Mouse (Mus musculus): Measurements from ENCODE around the gene Antxr1. TPM values are rescaled to one million over a fixed set of nuclear protein-coding genes. Genes with fewer than 3 reads are reported as not detected.
A peak's percentile ranks its signal among the peaks of the same experiment; 100 is the strongest.

Gene Antxr1
- polyA plus RNA-seq, 1 experiment from 2014 or later: 7.7 TPM

DNA sequence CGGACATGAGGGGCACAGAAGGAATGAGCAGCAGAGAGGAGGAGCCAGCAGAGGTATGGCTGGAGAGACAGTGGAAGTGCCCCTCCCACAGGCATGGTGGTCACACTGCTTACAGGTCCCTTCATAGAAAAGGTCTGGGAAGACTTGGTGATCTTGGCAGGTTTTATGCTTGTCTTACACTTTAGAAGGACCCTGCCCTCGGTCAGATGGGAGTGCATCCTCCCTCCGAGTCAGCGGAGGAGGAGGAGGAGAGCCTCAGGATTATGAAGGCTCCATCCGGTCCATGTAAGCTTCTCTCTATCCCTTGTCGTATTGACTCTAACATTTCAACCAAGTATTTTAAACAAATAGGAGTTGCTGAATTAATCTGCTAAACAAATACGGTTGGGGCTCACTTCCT lies 65.7 kb downstream of the Antxr1 start:
- Histone ChIP-seq H3K36me3 (ENCODE audit: control insufficient read depth, insufficient read depth, low read length) (peaks cover 3% of the 10 kb centered on the region; the same call in 1 of the 2 replicates), H3K27ac (ENCODE audit: low read depth, low read length) (peak overlapping the region; percentile 7; the same call in 1 of the 2 replicates), H3K9ac (ENCODE audit: low read depth, low read length) (no peak overlapping the region), H3K4me3 (ENCODE audit: low read length) (no peak overlapping the region), H3K4me2 (replicated peaks; ENCODE audit: low read depth, low read length) (no peak overlapping the region; the same call in 1 of the 2 replicates), H3K4me1 (ENCODE audit: control insufficient read depth, insufficient read depth, low read length) (peaks cover 26% of the 10 kb centered on the region; the same call in 1 of the 2 replicates), H3K27me3 (ENCODE audit: control insufficient read depth, insufficient read depth, low read length) (no peaks in the 10 kb centered on the region), H3K9me3 (ENCODE audit: control insufficient read depth, low read length) (peaks cover 6% of the 10 kb centered on the region)
- ATAC-seq (ENCODE audit: low FRiP score, low TSS enrichment): peak; percentile 67; the same call in 1 of the 2 replicates
- 42% methylated on average over 7 of the region's 7 CpGs for WGBS

DNA sequence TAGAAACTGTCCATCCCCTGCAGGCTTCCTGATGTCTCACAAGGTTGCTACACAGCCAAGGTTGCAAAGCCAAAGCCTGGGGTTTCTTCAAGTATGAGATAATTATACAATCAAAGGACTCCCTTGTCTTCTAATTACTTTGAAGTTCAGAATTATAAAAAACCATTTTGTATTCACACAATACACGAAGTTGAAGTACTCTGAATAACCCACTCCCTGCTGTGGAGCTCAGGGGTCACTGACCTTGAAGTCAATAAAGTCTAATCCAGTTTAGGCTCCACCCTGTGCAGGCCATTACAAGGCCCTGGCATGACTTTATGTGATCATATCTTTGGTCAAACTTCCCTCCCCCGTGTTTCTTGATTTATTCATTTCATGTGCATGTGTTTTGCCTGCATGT lies 73.0 kb downstream of the Antxr1 start:
- Histone ChIP-seq H3K36me3 (ENCODE audit: control insufficient read depth, insufficient read depth, low read length) (no peaks in the 10 kb centered on the region), H3K27ac (ENCODE audit: low read depth, low read length) (no peak overlapping the region), H3K4me2 (replicated peaks; ENCODE audit: low read depth, low read length) (no peak overlapping the region), H3K27me3 (ENCODE audit: control insufficient read depth, insufficient read depth, low read length) (no peaks in the 10 kb centered on the region), H3K4me1 (ENCODE audit: control insufficient read depth, insufficient read depth, low read length) (peaks cover 4% of the 10 kb centered on the region; the same call in 1 of the 2 replicates), H3K9ac (ENCODE audit: low read depth, low read length) (no peak overlapping the region), H3K4me3 (ENCODE audit: low read length) (no peak overlapping the region), H3K9me3 (ENCODE audit: control insufficient read depth, low read length) (no peaks in the 10 kb centered on the region)
- no peak for ATAC-seq (ENCODE audit: low FRiP score, low TSS enrichment)
- WGBS: 55% methylated on average over 2 of the region's 2 CpGs

DNA sequence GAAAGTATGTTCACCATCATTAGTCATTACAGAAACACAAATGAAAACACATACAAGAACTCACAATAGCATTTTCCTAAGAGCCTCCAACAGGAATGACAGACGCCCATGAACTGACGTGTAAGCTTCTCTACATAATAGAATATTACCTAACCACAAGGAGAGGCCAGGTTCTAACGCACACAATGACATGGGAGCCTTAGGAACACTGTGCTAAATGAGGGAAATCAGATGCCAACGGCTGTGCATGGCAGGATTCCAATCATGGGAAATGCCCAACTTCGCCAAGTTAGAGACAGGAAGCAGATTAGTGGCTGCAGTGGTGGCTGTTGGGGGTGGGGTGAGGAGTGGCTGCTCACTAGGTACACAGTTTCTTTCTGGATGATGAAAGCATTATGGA lies 76.6 kb downstream of the Antxr1 start:
- Histone ChIP-seq H3K4me1 (ENCODE audit: control insufficient read depth, insufficient read depth, low read length) (peaks cover 4% of the 10 kb centered on the region; the same call in 1 of the 2 replicates), H3K4me3 (ENCODE audit: low read length) (no peak overlapping the region), H3K27ac (ENCODE audit: low read depth, low read length) (no peak overlapping the region), H3K36me3 (ENCODE audit: control insufficient read depth, insufficient read depth, low read length) (no peaks in the 10 kb centered on the region; the same call in 1 of the 2 replicates), H3K9ac (ENCODE audit: low read depth, low read length) (no peak overlapping the region), H3K9me3 (ENCODE audit: control insufficient read depth, low read length) (no peaks in the 10 kb centered on the region), H3K27me3 (ENCODE audit: control insufficient read depth, insufficient read depth, low read length) (no peaks in the 10 kb centered on the region), H3K4me2 (replicated peaks; ENCODE audit: low read depth, low read length) (no peak overlapping the region)
- no peak for ATAC-seq (ENCODE audit: low FRiP score, low TSS enrichment)
- 72% methylated on average over 5 of the region's 5 CpGs for WGBS

DNA sequence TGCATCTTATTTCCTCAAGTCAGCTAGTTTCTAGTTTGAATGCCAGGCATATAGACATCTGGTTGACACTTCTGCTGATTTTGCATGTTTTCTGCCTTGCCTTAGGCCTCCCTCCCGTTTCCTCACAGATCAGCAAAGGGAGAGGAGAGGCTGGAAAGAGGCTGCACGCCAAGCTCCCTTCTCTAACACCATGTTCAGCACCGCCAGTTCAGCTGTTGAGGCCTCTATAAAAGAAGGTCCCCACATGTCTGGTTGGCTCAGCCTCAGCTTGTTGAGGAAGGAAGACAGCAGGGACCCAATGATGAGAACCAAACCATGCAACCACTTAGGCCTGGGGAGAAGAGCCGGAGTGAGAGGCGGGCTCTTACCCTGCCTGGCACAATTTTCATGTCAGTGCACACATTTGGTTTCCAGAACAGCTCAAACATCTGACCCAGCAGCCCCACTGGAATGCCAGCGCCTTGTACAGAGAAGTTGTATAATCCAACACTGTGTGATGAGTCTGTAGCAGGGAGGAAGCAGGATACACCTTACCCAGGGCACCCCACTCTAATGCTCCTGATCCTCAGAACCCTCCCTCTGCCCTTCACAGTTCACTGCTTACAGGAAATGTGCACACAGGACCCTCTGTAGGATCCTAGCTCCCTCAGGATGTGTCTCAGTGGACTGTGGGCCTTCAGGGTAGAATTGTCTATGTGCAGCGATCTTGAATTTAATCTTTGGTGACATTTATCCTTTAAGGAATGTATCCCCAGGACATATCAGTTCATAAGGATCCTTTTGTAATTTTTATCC lies 77.4 kb downstream of the Antxr1 start:
- Histone ChIP-seq H3K9me3 (ENCODE audit: control insufficient read depth, low read length) (no peaks in the 10 kb centered on the region), H3K4me1 (ENCODE audit: control insufficient read depth, insufficient read depth, low read length) (peaks cover 4% of the 10 kb centered on the region; the same call in 1 of the 2 replicates), H3K9ac (ENCODE audit: low read depth, low read length) (no peak overlapping the region), H3K27ac (ENCODE audit: low read depth, low read length) (peak overlapping the region; percentile 7; the same call in 1 of the 2 replicates), H3K4me2 (replicated peaks; ENCODE audit: low read depth, low read length) (no peak overlapping the region), H3K36me3 (ENCODE audit: control insufficient read depth, insufficient read depth, low read length) (no peaks in the 10 kb centered on the region; the same call in 1 of the 2 replicates), H3K4me3 (ENCODE audit: low read length) (no peak overlapping the region), H3K27me3 (ENCODE audit: control insufficient read depth, insufficient read depth, low read length) (no peaks in the 10 kb centered on the region)
- ATAC-seq (ENCODE audit: low FRiP score, low TSS enrichment): no peak
- WGBS: 70% methylated on average over 7 of the region's 7 CpGs

DNA sequence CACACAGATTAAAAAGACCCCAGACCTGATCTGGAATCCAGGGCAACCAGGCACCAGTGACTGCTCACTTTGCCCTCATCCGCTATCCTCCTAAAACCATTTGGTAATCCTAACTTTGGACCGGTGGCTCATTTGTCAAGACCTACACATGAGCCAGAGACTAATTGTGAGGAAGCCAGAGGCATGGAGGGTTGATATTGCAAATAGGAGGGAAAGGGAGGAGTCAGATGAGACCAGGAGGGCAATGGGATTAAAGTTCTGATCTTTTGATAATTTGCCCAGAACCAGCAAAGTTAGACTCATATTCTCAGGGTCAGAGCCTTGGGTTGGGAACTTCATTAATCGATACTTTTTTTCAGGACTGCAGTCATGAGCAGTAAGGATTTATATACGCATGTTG lies 78.2 kb downstream of the Antxr1 start:
- Histone ChIP-seq H3K27me3 (ENCODE audit: control insufficient read depth, insufficient read depth, low read length) (no peaks in the 10 kb centered on the region), H3K9ac (ENCODE audit: low read depth, low read length) (no peak overlapping the region), H3K36me3 (ENCODE audit: control insufficient read depth, insufficient read depth, low read length) (no peaks in the 10 kb centered on the region; the same call in 1 of the 2 replicates), H3K4me2 (replicated peaks; ENCODE audit: low read depth, low read length) (no peak overlapping the region), H3K4me1 (ENCODE audit: control insufficient read depth, insufficient read depth, low read length) (peaks cover 4% of the 10 kb centered on the region; the same call in 1 of the 2 replicates), H3K9me3 (ENCODE audit: control insufficient read depth, low read length) (no peaks in the 10 kb centered on the region), H3K4me3 (ENCODE audit: low read length) (no peak overlapping the region), H3K27ac (ENCODE audit: low read depth, low read length) (no peak overlapping the region)
- 88% methylated on average over 4 of the region's 4 CpGs for WGBS
- no peak for ATAC-seq (ENCODE audit: low FRiP score, low TSS enrichment)

DNA sequence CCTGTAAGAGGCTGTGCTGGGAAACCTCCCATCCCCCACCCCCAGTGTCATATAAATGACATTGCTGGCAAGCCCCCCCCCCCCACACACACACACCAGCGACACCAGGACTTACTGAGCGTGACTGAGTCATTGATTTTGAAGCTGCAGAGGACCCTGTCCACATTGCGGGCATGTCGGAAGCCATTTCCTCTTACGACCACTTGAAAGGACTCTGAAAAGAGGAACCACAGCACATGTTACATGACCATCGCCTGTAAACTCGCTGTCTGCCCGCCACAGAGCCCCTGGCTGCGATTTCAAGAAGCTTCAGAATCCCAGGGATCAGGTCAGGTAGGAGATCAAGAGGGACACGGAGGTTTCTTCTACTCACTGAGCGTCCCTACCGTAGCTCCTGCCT lies 80.0 kb downstream of the Antxr1 start:
- Histone ChIP-seq H3K27me3 (ENCODE audit: control insufficient read depth, insufficient read depth, low read length) (no peaks in the 10 kb centered on the region), H3K4me2 (replicated peaks; ENCODE audit: low read depth, low read length) (no peak overlapping the region), H3K36me3 (ENCODE audit: control insufficient read depth, insufficient read depth, low read length) (no peaks in the 10 kb centered on the region; the same call in 1 of the 2 replicates), H3K27ac (ENCODE audit: low read depth, low read length) (no peak overlapping the region), H3K9me3 (ENCODE audit: control insufficient read depth, low read length) (no peaks in the 10 kb centered on the region), H3K9ac (ENCODE audit: low read depth, low read length) (no peak overlapping the region), H3K4me3 (ENCODE audit: low read length) (no peak overlapping the region), H3K4me1 (ENCODE audit: control insufficient read depth, insufficient read depth, low read length) (peaks cover 4% of the 10 kb centered on the region; the same call in 1 of the 2 replicates)
- ATAC-seq (ENCODE audit: low FRiP score, low TSS enrichment): no peak
- 82% methylated on average over 12 of the region's 12 CpGs for WGBS

DNA sequence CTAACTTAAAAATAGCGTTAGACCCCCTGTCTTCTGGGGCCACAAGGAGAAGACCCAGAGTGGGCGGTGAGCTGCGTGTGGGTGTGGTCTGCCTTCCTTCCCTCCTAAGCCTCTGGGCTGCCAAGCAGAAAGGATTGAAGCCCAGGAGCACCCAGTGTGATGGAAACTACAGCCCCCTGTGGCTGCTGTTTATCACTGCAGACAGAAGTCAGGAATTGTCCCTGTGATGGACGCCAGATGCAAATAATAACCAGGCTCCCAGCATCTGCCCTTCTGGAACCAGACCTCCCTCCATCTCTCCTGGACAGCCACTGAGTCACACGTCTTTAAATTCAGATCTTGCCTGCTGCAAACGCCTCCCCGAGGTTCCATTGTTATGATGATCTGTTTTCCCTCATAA lies 80.9 kb downstream of the Antxr1 start:
- Histone ChIP-seq H3K9ac (ENCODE audit: low read depth, low read length) (no peak overlapping the region), H3K4me2 (replicated peaks; ENCODE audit: low read depth, low read length) (no peak overlapping the region), H3K36me3 (ENCODE audit: control insufficient read depth, insufficient read depth, low read length) (peaks cover under 1% of the 10 kb centered on the region; the same call in 1 of the 2 replicates), H3K4me3 (ENCODE audit: low read length) (no peak overlapping the region), H3K27ac (ENCODE audit: low read depth, low read length) (no peak overlapping the region), H3K9me3 (ENCODE audit: control insufficient read depth, low read length) (no peaks in the 10 kb centered on the region), H3K27me3 (ENCODE audit: control insufficient read depth, insufficient read depth, low read length) (no peaks in the 10 kb centered on the region), H3K4me1 (ENCODE audit: control insufficient read depth, insufficient read depth, low read length) (peaks cover 4% of the 10 kb centered on the region; the same call in 1 of the 2 replicates)
- 48% methylated on average over 7 of the region's 7 CpGs for WGBS
- ATAC-seq (ENCODE audit: low FRiP score, low TSS enrichment): no peak

DNA sequence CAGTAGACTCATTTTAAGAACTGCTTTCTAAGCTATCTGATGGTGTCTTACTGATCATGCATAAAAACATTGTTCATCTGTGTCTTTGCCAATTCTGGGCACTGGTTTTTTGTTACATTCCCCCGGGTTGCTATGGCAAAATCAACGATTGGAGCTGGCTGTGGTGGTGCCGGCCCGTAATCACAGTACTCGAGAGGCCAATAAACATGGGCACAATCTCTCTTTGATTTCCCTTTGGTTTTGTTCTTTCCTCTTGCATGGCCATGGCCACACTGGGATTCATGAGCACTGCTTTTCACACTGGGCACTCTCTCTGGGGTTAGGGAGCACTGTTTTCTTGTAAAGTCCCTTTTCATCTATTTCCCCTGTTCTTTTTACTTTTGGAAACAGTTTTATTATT lies 83.9 kb downstream of the Antxr1 start:
- ATAC-seq (ENCODE audit: low FRiP score, low TSS enrichment): no peak
- no peak overlapping the region for H3K27ac ChIP-seq (ENCODE audit: low read depth, low read length)
- no peaks in the 10 kb centered on the region for H3K27me3 ChIP-seq (ENCODE audit: control insufficient read depth, insufficient read depth, low read length)
- peaks cover 4% of the 10 kb centered on the region; the same call in 1 of the 2 replicates for H3K36me3 ChIP-seq (ENCODE audit: control insufficient read depth, insufficient read depth, low read length)
- H3K9ac ChIP-seq (ENCODE audit: low read depth, low read length): no peak overlapping the region
- H3K4me1 ChIP-seq (ENCODE audit: control insufficient read depth, insufficient read depth, low read length): no peaks in the 10 kb centered on the region
- no peak overlapping the region for H3K4me2 ChIP-seq (replicated peaks; ENCODE audit: low read depth, low read length)
- H3K4me3 ChIP-seq (ENCODE audit: low read length): no peak overlapping the region
- 68% methylated on average over 5 of the region's 5 CpGs for WGBS
- H3K9me3 ChIP-seq (ENCODE audit: control insufficient read depth, low read length): no peaks in the 10 kb centered on the region

DNA sequence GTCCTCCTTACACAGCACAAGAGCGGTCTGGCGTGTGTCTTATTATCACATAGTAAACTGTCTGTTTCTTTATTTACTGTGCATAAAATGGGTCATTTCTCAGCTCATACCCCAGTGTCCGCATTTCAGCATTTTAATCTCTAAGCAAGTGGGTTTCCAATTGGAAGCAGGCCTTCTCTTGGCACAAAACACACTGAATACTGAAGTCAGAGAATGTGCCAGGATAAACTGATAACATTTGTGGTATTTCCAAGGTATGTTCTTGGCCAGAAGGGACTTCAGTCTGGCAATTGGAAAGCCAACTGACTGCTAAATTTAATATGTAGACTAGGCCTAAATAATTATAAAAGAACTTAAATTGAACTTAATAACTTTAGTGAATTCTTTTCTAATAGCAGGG lies 84.9 kb downstream of the Antxr1 start:
- no peak overlapping the region for H3K4me2 ChIP-seq (replicated peaks; ENCODE audit: low read depth, low read length)
- peaks cover 4% of the 10 kb centered on the region; the same call in 1 of the 2 replicates for H3K36me3 ChIP-seq (ENCODE audit: control insufficient read depth, insufficient read depth, low read length)
- H3K4me3 ChIP-seq (ENCODE audit: low read length): no peak overlapping the region
- H3K27ac ChIP-seq (ENCODE audit: low read depth, low read length): no peak overlapping the region
- no peaks in the 10 kb centered on the region for H3K4me1 ChIP-seq (ENCODE audit: control insufficient read depth, insufficient read depth, low read length)
- H3K9ac ChIP-seq (ENCODE audit: low read depth, low read length): no peak overlapping the region
- no peaks in the 10 kb centered on the region for H3K9me3 ChIP-seq (ENCODE audit: control insufficient read depth, low read length)
- WGBS: 92% methylated on average over 3 of the region's 3 CpGs
- H3K27me3 ChIP-seq (ENCODE audit: control insufficient read depth, insufficient read depth, low read length): no peaks in the 10 kb centered on the region
- no peak for ATAC-seq (ENCODE audit: low FRiP score, low TSS enrichment)
